Mouse (Mus musculus) embryonic fibroblast, embryonic 13.5 days (primary cell): ENCODE measurements around the gene Kif13a.

ENCODE experiments used
- CTCF ChIP-seq: IDR thresholded peaks from 2 replicates; pipeline ENCODE4 v1.5.1; 2011; ENCODE audit warnings: mild to moderate bottlenecking, control low read depth, low read length, moderate library complexity, borderline replicate concordance; ENCODE audit not compliant: insufficient read depth
- POLR2A ChIP-seq: IDR thresholded peaks from 2 replicates; pipeline ENCODE4 v1.6.1; 2011; ENCODE audit warnings: low read depth, mild to moderate bottlenecking, control low read depth, low read length, moderate library complexity

DNA sequence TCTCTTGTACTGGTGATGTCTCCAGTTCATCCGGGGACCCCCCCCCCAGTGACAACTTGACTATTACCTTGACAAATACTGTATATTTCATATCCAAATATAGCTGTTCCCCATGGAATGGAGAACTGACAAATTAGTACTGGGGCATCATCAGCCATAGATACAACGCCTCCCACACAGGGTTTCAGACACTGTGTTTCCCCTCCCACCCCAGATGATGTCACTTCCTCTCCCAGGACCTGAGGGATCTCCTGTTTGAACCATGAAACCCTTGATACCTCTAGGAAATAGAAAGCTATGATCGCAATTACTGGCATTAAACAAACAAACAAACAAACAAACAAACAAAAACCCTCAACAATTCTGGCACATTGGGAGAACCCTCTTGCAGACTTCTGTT, 15.6 kb upstream of the Kif13a start:
- TF ChIP-seq POLR2A: no peak
- TF ChIP-seq CTCF: no peak
